Mouse (Mus musculus): ENCODE data around the gene Rin3.

- TF ChIP-seq EP300 (optimal IDR thresholded peaks at IDR 0.05), result no peak
- TF ChIP-seq CTCF (IDR thresholded peaks at IDR 0.05; ENCODE audit: low read depth), result no peak
Observed at GRCm38 (mm10) chr12:102328090-102328489, 45.2 kb downstream of the Rin3 start.
